8 mouse cellular contexts compared by ENCODE assay signal in genomic region chr16:78637015-78637414, GRCm38 (mm10).
DNase-seq lines count a peak whose midpoint lies in the region; ATAC-seq and TF ChIP-seq lines count a peak whose summit lies in the region.

No protein-coding gene starts in this region.

- no peak overlapping the region for H3K4me3 ChIP-seq in liver, postnatal 0 days (ENCODE audit: low read depth, low read length)

- DNase-seq in heart, postnatal 4 days, result peak; percentile 34
- no peak for DNase-seq in heart, adult 11 months
- DNase-seq in 416B (ENCODE audit: low read depth) (peak; percentile 75), MN1 (ENCODE audit: low spot score) (peak; percentile 11)
- peak; percentile 51 for DNase-seq in fibroblast of lung, adult 2 months (ENCODE audit: low read depth)
- peak; percentile 34 for DNase-seq in liver, postnatal 0 days
- peak; percentile 13 for DNase-seq in skeletal muscle tissue, adult 2 months (ENCODE audit: low read depth, low spot score)
- DNase-seq in urinary bladder, postnatal 10 days (ENCODE audit: low spot score), result no peak

- H3K4me2 ChIP-seq in liver, postnatal 0 days (ENCODE audit: low read depth, low read length), result no peak overlapping the region

- peak; percentile 62 for TF ChIP-seq CTCF in liver, postnatal 0 days (IDR thresholded peaks at IDR 0.05; ENCODE audit: low read depth)

- 40% methylated on average over 5 of the region's 5 CpGs for WGBS in liver, postnatal 0 days (ENCODE audit: insufficient replicate concordance)

- H3K27me3 ChIP-seq in liver, postnatal 0 days (ENCODE audit: insufficient read depth, low read length), result no peaks in the 10 kb centered on the region

- no peak overlapping the region for H3K27ac ChIP-seq in liver, postnatal 0 days (ENCODE audit: low read depth)

- no peaks in the 10 kb centered on the region; the same call in 1 of the 2 replicates for H3K4me1 ChIP-seq in liver, postnatal 0 days (ENCODE audit: insufficient read depth)

- H3K9ac ChIP-seq in liver, postnatal 0 days (replicated peaks), result no peak overlapping the region

- TF ChIP-seq EP300 in liver, postnatal 0 days (IDR thresholded peaks at IDR 0.05; ENCODE audit: low read depth), result no peak

- no peak for ATAC-seq in liver, postnatal 0 days

- H3K9me3 ChIP-seq in liver, postnatal 0 days (ENCODE audit: low read length), result no peaks in the 10 kb centered on the region

- no peaks in the 10 kb centered on the region for H3K36me3 ChIP-seq in liver, postnatal 0 days (replicated peaks; ENCODE audit: insufficient read depth, low read length)

Comparison
In these comparisons a context has a peak if more than half of its experiments do, and no peak if none do; other contexts are left out.
1. DNase-seq: peak in heart, postnatal 4 days (single experiment), 416B (single experiment), MN1 (single experiment), fibroblast of lung, adult 2 months (single experiment), liver, postnatal 0 days (single experiment) and skeletal muscle tissue, adult 2 months (single experiment); none in heart, adult 11 months (single experiment) and urinary bladder, postnatal 10 days (single experiment).